Mouse (Mus musculus) liver, embryonic 14.5 days (tissue): ENCODE data around the gene Rps11. TPM values are rescaled to one million over a fixed set of nuclear protein-coding genes. Genes with fewer than 3 reads are reported as not detected.
"Not testable (repeated sequence)": the region's sequence is repeated elsewhere in the genome, so short reads cannot be mapped to it uniquely, and the experiment has no call there.

Experiments used
- ATAC-seq: fragments of 200-750 bp; cut with Nextera tagmentation; 2 replicates; pipeline ENCODE4 v1.8.0; 2017; ENCODE audit warnings: moderate number of reproducible peaks, mild to moderate bottlenecking, moderate library complexity; ENCODE audit not compliant: insufficient read depth
- DNase-seq, 3 experiments: peaks; one replicate each; pipeline ENCODE4 v3.0.0-alpha.2; 2012 to 2013; ENCODE audit warnings: low read depth in 3 of 3, low spot score in 3 of 3
- H3K27ac ChIP-seq: fragments of 300-500 bp; sonication (generic); 2 replicates; pipeline ENCODE4 v1.5.1; 2014; ENCODE audit warnings: moderate library complexity, mild to moderate bottlenecking, control low read depth, inconsistent platforms
- H3K27me3 ChIP-seq: fragments of 300-500 bp; sonication (generic); 2 replicates; pipeline ENCODE4 v1.6.1; 2014; ENCODE audit warnings: mild to moderate bottlenecking, low read length, moderate library complexity; ENCODE audit not compliant: control insufficient read depth, insufficient read depth
- H3K36me3 ChIP-seq: fragments of 300-500 bp; sonication (generic); replicated peaks from 2 replicates; pipeline ENCODE4 v1.6.1; 2014; ENCODE audit warnings: low read depth; ENCODE audit not compliant: control insufficient read depth, insufficient read depth
- H3K4me1 ChIP-seq, 2 experiments: fragments of 200-500 bp in 1 of 2; fragments of 300-500 bp in 1 of 2; sonication (generic) in 1 of 2; replicated peaks; 2 replicates each; pipeline ENCODE4 v1.6.1; 2012 to 2014; ENCODE audit warnings: antibody characterized with exemption in 1 of 2, inconsistent platforms in 1 of 2, low read length in 1 of 2; ENCODE audit not compliant: control insufficient read depth in 2 of 2, insufficient read depth in 2 of 2
- H3K4me2 ChIP-seq: fragments of 300-500 bp; sonication (generic); 2 replicates; pipeline ENCODE4 v1.6.1; 2014; ENCODE audit warnings: low read depth, mild to moderate bottlenecking, control low read depth, moderate library complexity
- H3K4me3 ChIP-seq, 2 experiments: fragments of 200-500 bp in 1 of 2; fragments of 300-500 bp in 1 of 2; sonication (generic) in 1 of 2; 2 replicates each; pipeline ENCODE4 v1.5.1; 2012 to 2014; ENCODE audit warnings: low read depth in 2 of 2, low read length in 2 of 2, mild to moderate bottlenecking in 2 of 2, control low read depth in 1 of 2, inconsistent platforms in 1 of 2, moderate library complexity in 1 of 2; ENCODE audit not compliant: insufficient read depth in 1 of 2
- H3K9ac ChIP-seq: fragments of 300-500 bp; sonication (generic); replicated peaks from 2 replicates; pipeline ENCODE4 v1.6.1; 2014; ENCODE audit warnings: mild to moderate bottlenecking, control low read depth, moderate library complexity
- H3K9me3 ChIP-seq: fragments of 300-500 bp; sonication (generic); 2 replicates; pipeline ENCODE4 v1.6.1; 2016; ENCODE audit warnings: low read length, mixed read lengths; ENCODE audit not compliant: control insufficient read depth
- CTCF ChIP-seq: IDR thresholded peaks from 2 replicates; pipeline ENCODE4 v1.5.1; 2016; ENCODE audit warnings: antibody characterized with exemption, low read depth, control low read depth
- EP300 ChIP-seq: IDR thresholded peaks from 2 replicates; pipeline ENCODE4 v1.6.1; 2016; ENCODE audit warnings: antibody characterized with exemption, low read depth
- WGBS: fragments of 180-500 bp; shearing (Covaris S2); extraction: QIAGEN DNeasy Blood & Tissue Kit; methylation state at CpG from one replicate; pipeline ENCODE4 v1.1.7; 2014; ENCODE audit not compliant: insufficient replicate concordance; 5-methylcytosine and 5-hydroxymethylcytosine counted together
- polyA plus RNA-seq, 2 experiments: library from polyadenylated mRNA; depleted of rRNA in 1 of 2; stranded (reverse) in 1 of 2; unstranded in 1 of 2; fragments of >200 nt; fragmentation: Nextera tagmentation in 1 of 2; extraction: Ambion mirVana in 1 of 2; gene quantifications; 2 replicates each; pipeline versions ENCODE4 v1.2.1 to v1.2.3; 2012 to 2014

The Rps11 gene
- polyA plus RNA-seq, 2 experiments: 366 to 989 TPM

DNA sequence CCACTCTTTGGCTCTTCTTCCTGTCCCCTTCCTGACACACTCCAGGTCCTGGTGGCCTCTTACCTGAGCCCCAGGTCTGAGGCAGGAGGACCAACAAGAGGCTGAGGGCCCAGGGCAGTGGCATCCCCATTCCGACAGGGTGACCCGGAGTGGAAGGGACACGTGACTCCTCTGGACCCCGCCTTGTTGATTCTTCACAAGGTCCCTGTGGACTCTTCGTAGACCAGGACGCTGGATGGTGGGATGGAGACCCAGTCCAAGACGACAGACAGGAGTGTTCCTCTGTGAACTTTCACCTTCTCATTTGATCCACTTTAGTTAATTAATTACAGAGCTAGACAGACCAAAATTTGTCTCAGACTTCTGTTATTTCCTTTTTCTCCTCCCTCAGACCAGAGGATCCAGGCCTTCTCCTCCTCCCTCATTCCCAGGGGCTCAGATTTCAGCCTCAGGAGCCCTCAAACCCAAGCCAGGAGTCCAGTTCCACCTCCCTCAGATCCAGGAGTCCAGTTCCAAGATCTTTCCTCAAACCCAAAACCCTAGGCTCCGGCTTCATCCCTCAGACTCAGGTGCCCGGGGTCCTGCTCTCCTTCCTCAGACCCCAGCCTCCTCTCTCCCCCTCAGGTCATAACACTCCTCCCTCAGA lies 21.2 kb downstream of the Rps11 start:
- Histone ChIP-seq H3K9me3 (no peaks in the 10 kb centered on the region), H3K9ac (no peak overlapping the region), H3K4me1 (peaks cover 0 to 5% of the 10 kb centered on the region in 2 experiments; a peak in 2 of 4 replicates), H3K4me3 (peak overlapping the region; percentile 30 to 34), H3K36me3 (no peaks in the 10 kb centered on the region), H3K27me3 (no peaks in the 10 kb centered on the region), H3K27ac (no peak overlapping the region), H3K4me2 (peak overlapping the region; percentile 53)
- ATAC-seq (no peak; the same call in 1 of the 2 replicates), DNase-seq (no peak)
- WGBS: 62% methylated on average over 9 of the region's 9 CpGs
- TF ChIP-seq CTCF (no peak), EP300 (no peak)

GRCm38 (mm10) chr7:45102441-45102840 lies 21.8 kb downstream of the Rps11 start:
- peaks cover 0 to 5% of the 10 kb centered on the region in 2 experiments; a peak in 2 of 4 replicates for H3K4me1 ChIP-seq
- no peaks in the 10 kb centered on the region for H3K9me3 ChIP-seq
- no peak for DNase-seq
- TF ChIP-seq EP300: no peak
- TF ChIP-seq CTCF: no peak
- H3K36me3 ChIP-seq: no peaks in the 10 kb centered on the region
- no peaks in the 10 kb centered on the region for H3K27me3 ChIP-seq
- 41% methylated on average over 11 of the region's 11 CpGs for WGBS
- H3K27ac ChIP-seq: no peak overlapping the region
- no peak for ATAC-seq
- H3K9ac ChIP-seq: no peak overlapping the region
- peak overlapping the region; percentile 1 to 34; a peak in 2 of 4 replicates for H3K4me3 ChIP-seq
- peak overlapping the region; percentile 53 for H3K4me2 ChIP-seq

- TF ChIP-seq CTCF: no peak
- no peak for TF ChIP-seq EP300
- Histone ChIP-seq H3K36me3 (no peaks in the 10 kb centered on the region), H3K9me3 (no peaks in the 10 kb centered on the region), H3K27me3 (no peaks in the 10 kb centered on the region), H3K27ac (no peak overlapping the region), H3K4me1 (peaks cover 0 to 5% of the 10 kb centered on the region in 2 experiments; a peak in 2 of 4 replicates), H3K4me3 (no peak overlapping the region), H3K4me2 (no peak overlapping the region), H3K9ac (no peak overlapping the region)
- ATAC-seq (no peak), DNase-seq (no peak)
- 74% methylated on average over 6 of the region's 6 CpGs for WGBS
Measured at GRCm38 (mm10) chr7:45100046-45100445, 24.2 kb downstream of the Rps11 start.

GRCm38 (mm10) chr7:45098541-45099240 lies 25.5 kb downstream of the Rps11 start:
- Histone ChIP-seq H3K4me1 (no peaks in the 10 kb centered on the region; a peak in 2 of 4 replicates), H3K9me3 (no peaks in the 10 kb centered on the region), H3K4me2 (no peak overlapping the region), H3K27me3 (no peaks in the 10 kb centered on the region), H3K9ac (no peak overlapping the region), H3K4me3 (no peak overlapping the region), H3K27ac (no peak overlapping the region), H3K36me3 (no peaks in the 10 kb centered on the region)
- TF ChIP-seq EP300: no peak
- peak; percentile 58 for TF ChIP-seq CTCF
- WGBS: 77% methylated on average over 8 of the region's 8 CpGs
- DNase-seq: no peak
- no peak for ATAC-seq

- Histone ChIP-seq H3K27ac (no peak overlapping the region), H3K9ac (no peak overlapping the region), H3K36me3 (no peaks in the 10 kb centered on the region), H3K4me1 (peaks cover 0 to 6% of the 10 kb centered on the region in 2 experiments; a peak in 2 of 4 replicates), H3K4me2 (no peak overlapping the region), H3K4me3 (no peak overlapping the region), H3K27me3 (no peaks in the 10 kb centered on the region), H3K9me3 (no peaks in the 10 kb centered on the region)
- peak; percentile 35 for ATAC-seq
- TF ChIP-seq CTCF (no peak), EP300 (no peak)
- 14% methylated on average over 6 of the region's 6 CpGs for WGBS
- DNase-seq: no peak
Measured at GRCm38 (mm10) chr7:45097479-45097878, 26.8 kb downstream of the Rps11 start.

DNA sequence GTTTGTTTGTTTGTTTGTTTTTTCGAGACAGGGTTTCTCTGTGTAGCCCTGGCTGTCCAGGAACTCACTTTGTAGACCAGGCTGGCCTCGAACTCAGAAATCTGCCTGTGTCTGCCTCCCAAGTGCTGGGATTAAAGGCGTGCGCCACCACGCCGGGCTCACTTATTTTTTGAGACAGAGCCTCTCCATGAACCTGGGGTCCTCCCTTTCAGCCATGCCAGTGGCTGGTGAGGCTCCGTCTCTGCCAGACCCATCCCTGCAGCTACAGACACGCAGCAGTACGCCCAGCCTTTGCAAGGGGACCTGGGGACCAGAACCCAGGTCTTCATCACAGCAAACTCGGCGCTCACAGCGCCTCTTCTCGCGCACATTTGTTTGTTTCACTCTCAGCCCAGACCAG lies 28.3 kb downstream of the Rps11 start:
- ATAC-seq: not testable (repeated sequence)
- 73% methylated on average over 14 of the region's 14 CpGs for WGBS

More for the DNA sequence above, 28.3 kb downstream of the Rps11 start:
- H3K9ac ChIP-seq, H3K27ac ChIP-seq, H3K36me3 ChIP-seq, H3K27me3 ChIP-seq, H3K4me3 ChIP-seq, H3K9me3 ChIP-seq, H3K4me2 ChIP-seq, DNase-seq: not testable (repeated sequence)
- peaks cover 8 to 14% of the 10 kb centered on the region in 2 experiments; a peak in 3 of 4 replicates for H3K4me1 ChIP-seq
